Mouse (Mus musculus) cerebellum, adult (tissue): ENCODE data around the gene Tas1r3.

Experiments used
- ATAC-seq: cut with Nextera tagmentation; 2 replicates; pipeline ENCODE4 v1.9.2; 2017; ENCODE audit warnings: mild to moderate bottlenecking, moderate library complexity, mixed read lengths; ENCODE audit not compliant: insufficient number of reproducible peaks, low FRiP score, low TSS enrichment

Gene Tas1r3

GRCm38 (mm10) chr4:155846871-155847578 is 16.1 kb downstream of the Tas1r3 start, which contains the start of gene Dvl1:
Gene Dvl1, plus strand, starts transcription at chr4:155847402.
- peak; percentile 80 for ATAC-seq

- no peak for ATAC-seq
Measured at GRCm38 (mm10) chr4:155843231-155843630, 19.9 kb downstream of the Tas1r3 start.

DNA sequence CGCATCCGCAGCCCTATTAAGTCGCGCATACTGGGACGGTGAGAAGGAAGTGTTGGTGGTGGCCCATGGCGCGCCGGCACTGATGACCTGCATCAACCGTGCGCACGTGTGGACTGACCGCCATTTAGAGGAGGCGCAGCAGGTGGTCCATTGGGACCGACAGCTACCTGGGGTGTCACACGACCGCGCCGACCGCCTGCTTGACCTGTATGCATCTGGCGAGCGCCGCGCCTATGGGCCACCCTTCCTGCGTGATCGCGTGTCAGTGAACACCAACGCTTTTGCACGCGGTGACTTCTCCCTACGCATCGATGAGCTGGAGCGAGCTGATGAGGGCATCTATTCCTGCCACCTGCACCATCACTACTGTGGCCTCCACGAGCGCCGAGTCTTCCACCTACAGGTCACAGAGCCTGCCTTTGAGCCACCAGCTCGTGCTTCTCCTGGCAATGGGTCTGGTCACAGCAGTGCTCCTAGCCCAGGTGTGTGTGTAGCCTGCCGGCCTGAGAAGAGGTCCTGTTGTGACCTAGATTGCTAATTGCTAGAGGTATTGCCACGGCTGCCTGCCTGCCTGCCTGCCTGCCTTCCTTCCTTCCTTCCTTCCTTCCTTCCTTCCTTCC is 21.4 kb downstream of the Tas1r3 start:
- no peak for ATAC-seq

DNA sequence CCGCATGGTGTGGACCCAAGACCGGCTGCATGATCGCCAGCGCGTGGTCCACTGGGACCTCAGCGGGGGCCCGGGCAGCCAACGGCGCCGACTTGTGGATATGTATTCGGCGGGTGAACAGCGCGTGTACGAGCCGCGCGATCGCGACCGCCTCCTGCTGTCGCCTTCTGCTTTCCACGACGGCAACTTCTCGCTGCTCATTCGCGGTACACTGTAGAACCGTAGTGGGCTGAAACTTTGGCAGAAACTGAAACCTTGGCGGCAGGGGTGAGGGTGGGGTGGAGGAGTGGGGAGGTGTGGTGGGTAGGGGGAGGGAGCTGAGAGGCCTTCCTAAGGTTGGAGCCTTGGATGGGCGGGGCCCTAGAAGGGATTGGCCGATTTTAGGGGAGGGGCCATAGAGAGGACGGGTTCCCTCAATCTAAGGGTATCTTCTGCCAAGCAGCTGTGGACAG is 22.1 kb downstream of the Tas1r3 start:
- no peak for ATAC-seq

DNA sequence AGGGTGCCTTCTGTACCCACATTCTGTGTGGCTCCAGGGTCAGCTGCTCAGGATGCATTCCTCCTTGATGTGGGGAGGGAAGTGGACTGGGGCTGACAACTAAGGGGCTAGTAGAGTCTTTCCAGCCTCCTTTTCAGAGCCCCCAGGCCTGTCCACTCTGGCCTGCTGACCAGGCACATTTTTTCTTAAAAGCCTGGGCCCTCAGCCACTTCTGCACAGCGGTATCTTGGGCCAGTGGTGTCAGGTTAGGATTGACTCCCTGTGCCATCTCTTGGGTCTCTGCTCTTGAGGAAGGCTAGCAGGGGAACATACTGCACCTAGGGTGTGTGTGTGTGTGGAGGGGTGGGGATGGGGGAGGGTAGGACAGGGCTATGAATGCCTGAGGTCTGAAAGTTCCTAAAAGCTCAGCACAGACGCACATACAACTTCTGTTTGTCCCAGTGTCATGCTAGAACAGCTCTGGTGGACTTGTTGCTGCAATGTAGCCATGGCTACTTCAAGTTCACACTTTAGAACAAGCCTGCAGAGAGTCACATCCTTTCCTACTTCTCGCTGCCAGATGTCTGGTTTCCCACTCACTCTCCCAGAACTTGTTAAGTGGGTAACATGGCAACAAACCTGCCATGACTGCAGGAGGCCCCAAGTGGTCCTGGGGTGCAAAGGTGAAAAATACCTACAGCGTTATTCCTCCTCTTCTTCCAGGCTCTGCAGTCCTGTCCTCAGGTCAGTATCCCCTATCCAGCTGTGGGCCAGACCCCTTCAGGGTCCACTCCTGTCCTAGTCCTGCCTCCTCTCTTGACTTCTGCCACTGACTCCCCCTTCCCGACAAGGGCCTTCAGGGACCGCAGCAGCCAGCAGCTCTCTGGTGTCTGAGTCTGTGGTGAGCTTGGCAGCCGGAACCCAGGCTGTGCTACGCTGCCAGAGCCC is 22.8 kb downstream of the Tas1r3 start:
- no peak for ATAC-seq

GRCm38 (mm10) chr4:155839483-155839910 is 23.7 kb downstream of the Tas1r3 start, which contains the start of gene Mxra8:
Gene Mxra8, plus strand, starts transcription at chr4:155839680.
- no peak for ATAC-seq

DNA sequence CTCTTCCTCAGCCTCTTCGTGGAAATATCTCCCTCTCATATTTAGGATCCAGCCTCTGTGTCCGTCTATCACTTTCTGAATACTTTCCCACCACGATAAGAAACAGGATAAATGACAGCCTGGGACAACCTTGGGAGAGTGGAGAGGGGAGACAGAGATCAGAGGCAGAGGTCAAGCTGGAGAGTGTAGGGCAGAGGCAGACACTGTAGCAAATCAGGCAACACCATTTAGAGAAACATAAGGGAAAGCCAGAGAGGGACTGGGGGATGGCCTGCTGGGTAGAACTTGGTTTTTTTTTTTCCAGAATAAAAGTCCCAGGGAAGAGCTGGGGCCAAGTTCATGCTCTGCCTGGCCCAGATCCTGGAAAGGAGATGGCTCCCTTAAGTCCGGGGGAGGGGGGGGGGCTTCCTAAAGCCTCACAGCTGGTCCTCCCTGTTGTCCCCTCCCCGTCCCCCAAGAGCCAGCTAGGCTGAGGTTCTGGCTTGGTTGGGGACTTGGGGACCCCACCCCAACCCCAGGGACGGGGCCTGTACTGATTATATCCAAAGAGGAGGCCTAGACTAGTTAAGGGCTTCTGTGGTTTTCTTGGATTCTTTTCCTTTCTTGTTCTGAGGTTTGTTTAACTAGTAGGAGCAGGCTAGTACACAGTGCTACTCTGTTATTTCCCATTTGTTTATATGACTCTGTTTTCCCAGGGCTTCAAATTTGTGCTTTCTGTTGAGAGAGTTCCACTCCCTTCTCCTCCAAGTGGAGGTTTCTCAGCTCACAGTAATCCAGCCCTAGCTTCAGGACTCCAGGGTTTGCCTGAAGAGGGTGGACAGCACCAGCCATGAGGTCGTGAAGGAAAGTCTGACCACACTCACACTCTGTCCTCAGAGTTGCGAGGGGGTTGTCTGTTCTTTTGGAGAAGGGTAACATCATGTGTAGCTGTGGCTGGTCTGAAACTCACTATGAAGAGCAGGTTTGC is 24.7 kb downstream of the Tas1r3 start:
- no peak for ATAC-seq

- ATAC-seq = no peak
Measured at GRCm38 (mm10) chr4:155837404-155838010, 25.7 kb downstream of the Tas1r3 start.

DNA sequence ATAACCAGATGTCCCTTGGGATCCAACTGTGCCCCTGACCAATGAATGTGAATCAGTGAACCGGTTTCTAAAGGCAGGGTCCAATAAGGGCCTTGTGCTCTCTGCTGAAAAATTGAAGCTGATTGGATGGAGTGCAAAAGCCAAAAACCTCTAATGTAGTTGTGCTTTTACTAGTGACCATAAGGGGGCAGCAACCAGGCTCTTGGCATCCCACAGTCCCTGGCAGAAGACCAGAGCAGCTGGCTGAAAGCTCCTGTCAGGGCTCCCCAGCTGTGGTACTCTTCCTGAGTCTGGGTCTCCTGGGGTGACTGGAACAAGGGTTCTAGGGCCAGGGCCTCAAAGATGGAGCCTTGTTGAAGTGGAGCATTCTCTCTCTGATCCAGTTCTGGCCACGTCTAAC is 29.3 kb downstream of the Tas1r3 start:
- no peak for ATAC-seq

GRCm38 (mm10) chr4:155833234-155833633 is 29.9 kb downstream of the Tas1r3 start:
- no peak for ATAC-seq

DNA sequence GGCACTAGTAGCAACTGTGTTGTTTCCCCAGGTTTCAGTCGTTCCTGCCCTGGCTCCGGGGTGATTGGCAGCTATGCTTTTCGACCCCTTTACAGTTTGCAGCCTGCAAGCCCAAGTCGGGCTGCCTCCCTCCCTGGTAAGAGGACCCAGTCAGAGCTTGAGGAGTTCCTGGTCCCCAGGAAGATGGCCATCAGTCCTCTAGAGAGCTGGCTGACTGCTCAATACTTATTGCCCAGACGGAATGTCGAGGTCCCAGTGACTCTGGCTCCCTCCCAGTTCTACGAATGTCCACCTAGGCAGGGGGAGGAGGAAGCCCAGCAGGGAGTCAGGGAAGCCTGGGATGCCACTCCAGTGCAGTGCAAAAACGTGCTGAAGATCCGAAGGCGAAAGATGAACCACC is 30.8 kb downstream of the Tas1r3 start:
- no peak for ATAC-seq

DNA sequence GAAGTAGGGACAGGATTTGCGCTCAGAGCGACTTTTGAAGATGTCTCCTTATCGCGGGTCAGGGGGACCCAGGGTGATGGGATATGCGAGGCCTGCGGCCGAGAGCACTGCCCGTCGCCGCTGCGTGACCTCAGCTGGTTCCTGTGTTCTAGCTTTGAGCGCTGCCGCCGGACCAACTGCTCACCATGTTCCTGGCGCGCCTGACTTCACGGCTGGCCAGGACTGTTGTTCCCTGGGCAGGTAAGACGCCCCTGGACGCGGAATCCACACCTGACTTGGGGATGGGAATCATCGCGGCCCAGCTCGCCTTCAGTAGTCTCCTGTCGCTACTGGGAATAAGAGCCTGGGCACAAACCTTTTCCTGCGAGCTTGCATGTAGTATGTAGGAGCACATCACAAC is 31.3 kb downstream of the Tas1r3 start:
- ATAC-seq = no peak

DNA sequence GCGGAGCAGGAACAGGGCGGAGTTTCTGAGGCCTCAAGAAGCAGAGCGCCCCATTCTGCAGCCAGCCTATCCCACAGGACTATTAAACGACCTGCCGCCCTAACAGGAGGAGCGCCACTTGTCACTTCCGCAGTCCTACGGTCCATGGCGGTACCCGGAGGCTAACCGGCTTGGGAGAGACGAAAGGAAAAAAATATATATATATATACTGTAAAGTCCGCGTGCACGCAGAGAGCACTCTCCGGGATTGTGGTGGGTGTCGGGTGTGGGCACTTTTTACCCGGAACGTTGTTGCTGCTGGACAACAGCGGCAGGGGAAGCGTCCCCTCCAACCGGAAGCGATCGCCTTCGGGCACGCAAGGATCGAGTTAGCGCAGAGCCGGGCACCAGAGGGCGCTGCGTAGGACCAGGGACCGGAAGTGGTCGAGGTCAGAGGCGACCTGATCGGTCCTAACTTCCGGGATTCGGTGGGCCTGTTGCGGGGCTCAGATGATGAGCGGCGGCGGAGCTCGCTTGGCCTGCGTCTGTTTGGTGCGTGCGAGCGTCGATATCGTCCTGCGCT is 31.9 kb downstream of the Tas1r3 start, which contains the start of gene Aurkaip1:
Aurkaip1 (plus strand) TSS at position 68 of the 562 bp plus-strand sequence.
- peak; percentile 80 for ATAC-seq

DNA sequence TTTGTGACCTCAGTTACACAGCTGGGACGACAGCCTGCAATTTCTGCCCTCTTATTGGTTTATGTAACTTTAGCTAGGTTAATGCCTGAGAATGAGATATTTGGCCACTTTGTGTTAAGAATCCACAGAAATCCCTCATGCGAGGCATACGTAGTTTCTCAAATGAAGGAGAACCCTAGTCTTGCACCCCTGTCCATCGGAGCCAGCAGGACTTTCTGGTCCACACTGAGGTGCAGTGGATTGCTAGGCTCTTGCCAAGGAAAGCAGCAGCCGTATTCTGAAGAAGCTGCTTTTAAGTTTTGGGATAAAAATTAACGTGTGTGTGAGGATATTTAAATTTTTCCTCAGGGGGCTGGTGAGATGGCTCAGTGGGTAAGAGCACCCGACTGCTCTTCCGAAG is 32.6 kb downstream of the Tas1r3 start:
- ATAC-seq = no peak

GRCm38 (mm10) chr4:155829866-155830265 is 33.3 kb downstream of the Tas1r3 start:
- ATAC-seq = no peak

DNA sequence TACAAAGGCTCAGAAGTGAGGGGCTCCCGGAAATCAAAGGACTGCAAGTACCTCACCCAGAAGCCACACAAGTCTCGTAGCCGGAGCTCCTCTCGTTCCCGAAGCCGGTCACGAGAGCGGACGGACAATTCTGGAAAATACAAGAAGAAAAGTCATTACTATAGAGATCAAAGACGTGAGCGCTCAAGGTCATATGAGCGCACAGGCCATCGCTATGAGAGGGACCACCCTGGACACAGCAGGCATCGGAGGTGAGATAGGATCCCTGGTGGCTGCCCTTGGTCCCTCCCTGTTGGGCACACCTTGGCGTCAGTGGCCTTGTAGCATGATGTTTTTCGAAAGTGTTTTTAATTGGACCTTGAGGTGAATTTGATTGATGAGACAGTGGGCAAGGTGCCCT is 39.7 kb downstream of the Tas1r3 start:
- no peak for ATAC-seq

DNA sequence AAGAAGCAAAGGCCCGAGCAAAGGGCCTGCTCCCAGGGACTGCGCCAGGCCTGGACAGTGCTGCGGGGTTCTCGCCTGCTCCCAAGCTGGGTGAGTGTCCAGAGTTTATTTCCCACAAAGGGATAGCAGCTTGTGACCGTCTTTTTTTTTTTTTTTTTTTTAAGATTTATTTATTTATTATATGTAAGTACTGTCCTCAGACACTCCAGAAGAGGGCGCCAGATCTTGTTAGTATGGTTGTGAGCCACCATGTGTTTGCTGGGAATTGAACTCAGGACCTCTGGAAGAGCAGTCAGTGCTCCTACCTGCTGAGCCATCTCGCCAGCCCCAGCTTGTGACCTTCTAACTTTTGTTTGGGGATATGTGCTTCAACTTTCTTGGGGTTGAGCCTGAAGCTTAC is 42.1 kb downstream of the Tas1r3 start:
- no peak for ATAC-seq

- no peak for ATAC-seq
Measured at GRCm38 (mm10) chr4:155817533-155817932, 45.6 kb downstream of the Tas1r3 start.

DNA sequence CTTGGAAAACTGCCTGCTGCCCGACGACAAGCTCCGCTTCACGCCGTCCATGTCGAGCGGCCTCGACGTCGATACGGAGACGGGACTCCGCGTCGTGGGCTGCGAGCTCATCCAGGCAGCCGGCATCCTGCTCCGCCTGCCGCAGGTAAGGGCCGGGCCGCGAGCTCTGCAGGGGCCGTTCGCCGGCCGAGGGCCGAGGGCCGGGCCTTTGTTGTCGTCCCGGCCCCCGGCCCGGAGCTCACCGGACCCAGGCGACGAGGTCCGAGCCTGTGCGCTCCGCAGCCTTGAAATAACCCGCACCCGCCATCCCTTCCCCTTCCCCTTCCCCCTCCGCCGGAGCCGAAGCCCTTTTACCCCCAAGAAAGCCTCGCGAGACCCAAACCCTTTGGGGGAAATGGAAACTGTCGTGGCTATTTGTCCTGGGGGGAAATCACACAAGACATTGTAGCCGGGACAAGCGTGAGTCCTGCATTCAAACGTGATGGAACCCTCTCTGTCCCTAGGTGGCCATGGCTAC is 50.4 kb downstream of the Tas1r3 start:
- no peak for ATAC-seq
